Mouse (Mus musculus) small intestine, adult 2 months (tissue): ENCODE measurements at regions not wholly inside any gene's neighbourhood (a gene's known extent, or its start where the extent isn't known, plus 50 kb on each side); places are given as distances from the start of the nearest gene placed in this dataset.

Experiments
- H3K27ac ChIP-seq: fragments of 200-500 bp; 2 replicates; pipeline ENCODE4 v1.5.1; 2012; ENCODE audit warnings: low read depth, low read length, control low read depth, inconsistent platforms; ENCODE audit not compliant: insufficient read depth
- H3K27me3 ChIP-seq: fragments of 200-500 bp; 2 replicates; pipeline ENCODE4 v1.6.1; 2012; ENCODE audit warnings: mild to moderate bottlenecking, moderate library complexity, low read length, inconsistent platforms; ENCODE audit not compliant: control insufficient read depth, insufficient read depth
- H3K36me3 ChIP-seq: fragments of 200-500 bp; 2 replicates; pipeline ENCODE4 v1.6.1; 2012; ENCODE audit warnings: mild to moderate bottlenecking, low read length, control low read depth, inconsistent platforms; ENCODE audit not compliant: control insufficient read depth, insufficient read depth
- H3K4me1 ChIP-seq: fragments of 200-500 bp; 2 replicates; pipeline ENCODE4 v1.6.1; 2012; ENCODE audit warnings: low read length, inconsistent platforms, mixed read lengths; ENCODE audit not compliant: control insufficient read depth, insufficient read depth, insufficient read length
- H3K4me3 ChIP-seq: fragments of 200-500 bp; 2 replicates; pipeline ENCODE4 v1.5.1; 2012; ENCODE audit warnings: low read depth, mild to moderate bottlenecking, control low read depth, inconsistent platforms, low read length, moderate library complexity
- CTCF ChIP-seq: fragments of 200-500 bp; IDR thresholded peaks from 2 replicates; pipeline ENCODE4 v1.5.1; 2012; ENCODE audit warnings: low read depth, mild to moderate bottlenecking, control low read depth, inconsistent platforms, low read length, moderate library complexity, mixed read lengths; ENCODE audit not compliant: insufficient replicate concordance, insufficient read length; ENCODE audit errors: extremely low read depth
- POLR2A ChIP-seq: fragments of 200-500 bp; IDR thresholded peaks from 2 replicates; pipeline ENCODE4 v1.6.1; 2012; ENCODE audit warnings: low read depth, mild to moderate bottlenecking, control low read depth, inconsistent platforms, low read length, moderate library complexity
- WGBS: fragments of 180-500 bp; shearing (Covaris S2); methylation state at CpG from one replicate; pipeline ENCODE4 v1.1.7; 2018; 5-methylcytosine and 5-hydroxymethylcytosine counted together

DNA sequence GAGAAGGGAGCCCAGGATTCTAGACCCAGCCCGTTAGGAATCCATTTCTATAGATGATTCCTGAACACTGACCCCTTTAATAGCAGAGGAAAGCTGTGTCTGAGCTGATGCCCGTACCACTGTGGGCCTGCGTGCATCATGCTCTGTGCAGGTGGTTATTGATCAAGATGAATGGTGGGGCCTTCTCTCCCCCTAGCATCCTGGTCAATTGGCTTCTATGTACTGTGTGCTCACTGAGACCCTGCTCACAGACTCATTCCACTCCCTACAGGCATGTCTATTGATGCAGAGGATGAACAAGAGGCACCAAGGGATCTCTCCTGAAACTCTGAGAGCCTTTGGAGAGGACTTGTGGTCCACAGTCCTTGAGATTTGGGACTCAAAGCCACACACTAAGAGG is 260.5 kb downstream of the Matn1 start:
- Histone ChIP-seq H3K27ac (no peak overlapping the region), H3K4me1 (no peaks in the 10 kb centered on the region), H3K4me3 (no peak overlapping the region), H3K27me3 (no peaks in the 10 kb centered on the region), H3K36me3 (no peaks in the 10 kb centered on the region)
- 81% methylated on average over 3 of the region's 3 CpGs for WGBS
- no peak for TF ChIP-seq POLR2A
- TF ChIP-seq CTCF = no peak

DNA sequence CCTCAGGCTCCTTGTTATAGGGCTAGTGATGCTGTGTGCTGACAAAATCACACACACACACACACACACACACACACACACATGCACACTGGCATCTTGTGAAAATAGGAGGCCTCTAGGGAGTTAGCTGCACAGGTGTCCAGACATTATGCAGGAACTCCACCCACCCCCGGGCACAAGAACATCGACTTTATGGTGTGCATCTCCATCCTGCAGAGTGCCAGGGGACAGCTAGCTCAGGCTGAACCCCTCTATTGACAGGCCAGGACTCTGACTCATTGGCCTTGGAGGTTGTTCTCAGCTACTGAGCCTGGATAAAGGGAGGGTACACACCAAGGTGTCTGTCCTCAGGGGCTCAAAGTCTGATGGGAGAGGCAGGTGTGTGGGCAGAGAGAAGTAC is 260.9 kb downstream of the Matn1 start:
- WGBS = 52% methylated on average over 2 of the region's 2 CpGs

DNA sequence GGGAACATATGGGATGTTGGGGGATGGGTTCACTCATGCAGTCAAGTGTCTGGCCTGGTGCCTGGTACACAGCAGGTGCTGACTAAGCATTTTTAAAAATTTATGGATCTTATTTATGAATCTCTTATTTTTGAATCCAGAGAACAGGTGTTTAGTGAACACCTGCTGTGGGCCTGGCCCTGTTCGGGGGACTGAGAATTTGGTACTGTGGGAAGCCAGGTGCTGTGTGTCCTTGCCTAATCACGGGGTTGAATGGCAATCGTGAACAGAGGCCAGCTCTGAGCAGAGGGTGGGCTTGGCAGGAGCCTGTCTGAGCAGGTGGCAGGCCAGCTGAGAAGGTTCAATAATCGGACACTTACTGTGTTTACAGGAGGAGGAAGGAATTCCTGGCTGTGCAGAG is 261.5 kb downstream of the Matn1 start:
- Histone ChIP-seq H3K27ac (no peak overlapping the region), H3K4me3 (no peak overlapping the region), H3K4me1 (no peaks in the 10 kb centered on the region), H3K27me3 (no peaks in the 10 kb centered on the region), H3K36me3 (no peaks in the 10 kb centered on the region)
- 16% methylated on average over 4 of the region's 4 CpGs for WGBS
- no peak for TF ChIP-seq POLR2A
- TF ChIP-seq CTCF = no peak

More for the DNA sequence above, 260.9 kb downstream of the Matn1 start:
- no peaks in the 10 kb centered on the region for H3K36me3 ChIP-seq
- H3K27ac ChIP-seq = no peak overlapping the region
- no peaks in the 10 kb centered on the region for H3K4me1 ChIP-seq
- TF ChIP-seq CTCF (no peak), POLR2A (no peak)
- no peak overlapping the region for H3K4me3 ChIP-seq
- H3K27me3 ChIP-seq = no peaks in the 10 kb centered on the region

DNA sequence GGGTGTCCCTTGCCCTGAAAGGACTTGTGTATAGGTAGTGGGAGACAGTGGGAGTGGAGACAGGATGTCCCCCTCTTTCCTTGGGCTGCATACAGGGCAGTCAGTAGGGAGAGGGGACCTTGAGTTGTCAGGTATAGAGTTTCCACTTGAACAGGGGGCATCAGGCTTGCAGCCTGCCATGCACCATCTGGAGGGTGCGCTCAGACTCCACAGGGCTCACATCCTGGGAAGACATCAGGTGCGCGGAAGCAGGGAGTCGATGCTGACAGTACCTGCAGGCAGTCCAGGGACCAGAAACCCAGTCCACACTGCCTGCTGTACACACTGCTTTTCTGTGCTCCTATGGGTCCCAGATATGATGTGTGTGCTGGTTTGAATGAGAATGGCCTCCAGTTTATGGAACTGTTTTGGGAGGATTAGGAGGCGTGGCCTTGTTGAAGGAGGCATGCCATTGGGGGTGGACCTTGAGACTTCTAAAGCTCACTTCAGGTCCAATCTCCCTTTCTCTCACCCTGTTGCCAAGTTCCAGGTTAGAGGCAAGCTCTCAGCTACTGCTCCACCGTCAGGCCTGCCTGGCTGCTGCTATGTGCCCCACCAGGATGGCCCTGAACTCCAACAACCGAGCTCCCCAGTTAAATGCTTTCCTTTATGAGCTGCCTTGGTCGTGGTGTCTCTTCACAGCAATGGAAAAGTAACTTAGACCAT is 262.1 kb downstream of the Matn1 start:
- Histone ChIP-seq H3K4me3 (no peak overlapping the region), H3K36me3 (no peaks in the 10 kb centered on the region), H3K27ac (no peak overlapping the region), H3K4me1 (no peaks in the 10 kb centered on the region), H3K27me3 (no peaks in the 10 kb centered on the region)
- TF ChIP-seq POLR2A (no peak), CTCF (no peak)
- 82% methylated on average over 8 of the region's 8 CpGs for WGBS

DNA sequence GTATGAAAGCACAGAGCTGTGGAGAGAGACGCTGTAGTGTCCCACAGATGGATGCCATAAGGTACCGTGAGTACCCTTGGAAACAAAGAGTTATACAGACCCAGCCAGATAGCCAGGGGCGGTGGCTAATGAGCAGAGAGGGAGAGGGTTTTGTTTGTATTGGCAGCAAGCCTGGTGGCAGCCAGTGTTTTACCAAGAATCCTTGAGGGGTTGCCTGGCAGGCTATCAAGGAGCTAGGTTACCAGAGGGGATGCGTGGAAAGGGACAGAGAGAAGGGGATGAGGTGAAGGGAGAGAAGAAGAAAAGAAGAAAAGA is 262.7 kb downstream of the Matn1 start:
- Histone ChIP-seq H3K27me3 (no peaks in the 10 kb centered on the region), H3K4me1 (no peaks in the 10 kb centered on the region), H3K4me3 (no peak overlapping the region), H3K27ac (no peak overlapping the region), H3K36me3 (no peaks in the 10 kb centered on the region)
- WGBS = 39% methylated on average over 4 of the region's 4 CpGs
- TF ChIP-seq CTCF = no peak
- TF ChIP-seq POLR2A = no peak

DNA sequence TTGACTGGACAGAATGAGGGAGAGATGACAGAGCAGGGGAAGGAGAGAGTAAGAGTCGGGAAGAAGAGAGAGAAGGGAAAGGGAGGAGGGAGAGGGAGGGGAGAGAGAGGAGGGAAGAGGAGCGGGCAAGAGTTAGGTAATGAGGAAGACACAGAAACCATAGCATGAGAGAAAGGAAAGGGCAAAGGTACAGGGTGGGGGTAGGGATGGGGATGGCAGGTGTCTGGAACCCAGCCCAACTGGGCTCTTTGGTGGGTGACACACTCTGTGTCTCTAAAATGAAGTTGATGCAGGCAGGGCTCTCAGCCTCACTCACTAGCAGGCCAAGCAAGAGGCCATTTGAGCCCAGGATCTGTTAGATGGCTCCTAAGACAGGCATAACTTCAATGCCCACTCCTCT is 263.1 kb downstream of the Matn1 start:
- 35% methylated on average over 2 of the region's 2 CpGs for WGBS
- Histone ChIP-seq H3K27ac (no peak overlapping the region), H3K27me3 (no peaks in the 10 kb centered on the region), H3K36me3 (no peaks in the 10 kb centered on the region), H3K4me3 (no peak overlapping the region), H3K4me1 (no peaks in the 10 kb centered on the region)
- TF ChIP-seq CTCF (no peak), POLR2A (no peak)

DNA sequence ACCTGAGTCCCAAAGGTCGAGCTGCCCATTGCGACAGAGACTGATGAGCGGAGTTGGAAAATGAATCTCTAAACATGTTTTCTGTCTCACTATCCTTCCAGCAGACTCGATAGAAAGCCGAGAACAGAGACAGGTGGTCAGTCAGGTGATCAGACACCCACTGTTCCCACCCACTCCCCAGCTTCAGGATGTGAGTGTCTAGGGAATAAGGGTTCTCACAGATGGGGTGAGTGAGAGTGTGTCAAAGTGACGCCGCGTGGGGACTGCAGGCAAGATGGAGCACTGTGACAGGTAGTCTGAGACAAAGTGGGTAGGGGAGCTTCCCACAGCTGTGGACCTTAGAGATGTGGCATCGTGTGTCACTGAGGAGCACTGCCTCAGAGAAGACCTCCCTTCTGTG is 264.0 kb downstream of the Matn1 start:
- 70% methylated on average over 9 of the region's 9 CpGs for WGBS
- no peak for TF ChIP-seq CTCF
- TF ChIP-seq POLR2A = no peak
- H3K4me1 ChIP-seq = no peaks in the 10 kb centered on the region
- no peak overlapping the region for H3K27ac ChIP-seq
- H3K27me3 ChIP-seq = no peaks in the 10 kb centered on the region
- H3K4me3 ChIP-seq = no peak overlapping the region
- no peaks in the 10 kb centered on the region for H3K36me3 ChIP-seq
